Mouse (Mus musculus) CH12.LX (cell line): ENCODE results near the gene Gm43552. TPM values are rescaled to one million over a fixed set of nuclear protein-coding genes. Genes with fewer than 3 reads are reported as not detected.

Experiments used
- DNase-seq: peaks from one replicate; pipeline ENCODE4 v3.0.0-alpha.2; 2013; ENCODE audit errors: extremely low read depth
- H3K27ac ChIP-seq: 2 replicates; pipeline ENCODE4 v1.5.1; 2012; ENCODE audit warnings: low read depth, mild to moderate bottlenecking, control low read depth, moderate library complexity; ENCODE audit not compliant: insufficient read depth
- H3K27me3 ChIP-seq: replicated peaks from 2 replicates; pipeline ENCODE3; 2012; ENCODE audit warnings: inconsistent platforms
- H3K36me3 ChIP-seq, 2 experiments: replicated peaks in 1 of 2; 2 replicates each; pipeline versions ENCODE3 to v1.6.1; 2012; ENCODE audit warnings: inconsistent platforms in 1 of 2, low read length in 1 of 2, mild to moderate bottlenecking in 1 of 2, mixed read lengths in 1 of 2, moderate library complexity in 1 of 2; ENCODE audit not compliant: control insufficient read depth in 1 of 2, insufficient read depth in 1 of 2
- H3K4me1 ChIP-seq, 2 experiments: 2 replicates each; pipeline ENCODE4 v1.6.1; 2012; ENCODE audit warnings: inconsistent platforms in 1 of 2, moderate library complexity in 1 of 2; ENCODE audit not compliant: insufficient read depth in 2 of 2, control insufficient read depth in 1 of 2
- H3K4me2 ChIP-seq: 2 replicates; pipeline ENCODE4 v1.6.1; 2012; ENCODE audit warnings: low read depth, mild to moderate bottlenecking, control low read depth; ENCODE audit not compliant: poor library complexity, insufficient read depth, severe bottlenecking
- H3K4me3 ChIP-seq, 3 experiments: fragments of 150-350 bp in 1 of 3; sonication (generic) in 1 of 3; replicated peaks in 1 of 3; 2 replicates each; pipeline versions ENCODE3 to v1.5.1; 2011 to 2012; ENCODE audit warnings: low read depth in 2 of 3, low read length in 2 of 3, mild to moderate bottlenecking in 2 of 3, moderate library complexity in 2 of 3, control low read depth in 1 of 3, improper control_type of control experiment in 1 of 3, inconsistent platforms in 1 of 3, mixed read lengths in 1 of 3; ENCODE audit not compliant: poor library complexity in 1 of 3
- H3K79me2 ChIP-seq: replicated peaks from 2 replicates; pipeline ENCODE4 v1.6.1; 2012; ENCODE audit warnings: mild to moderate bottlenecking, moderate library complexity; ENCODE audit not compliant: control insufficient read depth, poor library complexity, insufficient read depth, severe bottlenecking; ENCODE audit errors: extremely low read depth
- H3K9ac ChIP-seq: 2 replicates; pipeline ENCODE4 v1.6.1; 2012; ENCODE audit warnings: low read depth, mild to moderate bottlenecking, control low read depth, moderate library complexity; ENCODE audit not compliant: insufficient read depth
- H3K9me3 ChIP-seq: replicated peaks from 2 replicates; pipeline ENCODE3; 2012; ENCODE audit warnings: low read length, inconsistent platforms, mixed read lengths
- CHD2 ChIP-seq: IDR thresholded peaks from 2 replicates; pipeline ENCODE4 v1.6.1; 2011; ENCODE audit warnings: low read length, improper control_type of control experiment
- ELF1 ChIP-seq: IDR thresholded peaks from 2 replicates; pipeline ENCODE4 v1.6.1; 2014; ENCODE audit warnings: low read depth, mild to moderate bottlenecking, inconsistent platforms, low read length, improper control_type of control experiment
- JUN ChIP-seq: IDR thresholded peaks from 2 replicates; pipeline ENCODE4 v1.6.1; 2011; ENCODE audit warnings: low read depth, mild to moderate bottlenecking, low read length, improper control_type of control experiment, moderate library complexity; ENCODE audit not compliant: insufficient read depth
- JUND ChIP-seq: conservative IDR thresholded peaks from 2 replicates; pipeline ENCODE4 v1.6.1; 2011; ENCODE audit warnings: low read depth, low read length, improper control_type of control experiment
- MAFK ChIP-seq: IDR thresholded peaks from 2 replicates; pipeline ENCODE4 v1.6.1; 2011; ENCODE audit warnings: low read length, improper control_type of control experiment; ENCODE audit not compliant: insufficient replicate concordance
- MAX ChIP-seq: IDR thresholded peaks from 2 replicates; pipeline ENCODE4 v1.6.1; 2011; ENCODE audit warnings: low read length, improper control_type of control experiment
- MEF2A ChIP-seq: IDR thresholded peaks from 2 replicates; pipeline ENCODE4 v1.6.1; 2014; ENCODE audit warnings: low read depth, mild to moderate bottlenecking, inconsistent platforms, low read length, improper control_type of control experiment, borderline replicate concordance
- MXI1 ChIP-seq: IDR thresholded peaks from 2 replicates; pipeline ENCODE4 v1.6.1; 2011; ENCODE audit warnings: mild to moderate bottlenecking, low read depth, low read length, improper control_type of control experiment
- MYC ChIP-seq: IDR thresholded peaks from 2 replicates; pipeline ENCODE4 v1.6.1; 2011; ENCODE audit warnings: low read depth, mild to moderate bottlenecking, improper control_type of control experiment, low read length
- NELFE ChIP-seq: IDR thresholded peaks from 2 replicates; pipeline ENCODE4 v1.6.1; 2011; ENCODE audit warnings: low read depth, low read length, improper control_type of control experiment
- PAX5 ChIP-seq: IDR thresholded peaks from 2 replicates; pipeline ENCODE4 v1.6.1; 2012; ENCODE audit warnings: low read length, inconsistent platforms, mixed read lengths
- POLR2A ChIP-seq: IDR thresholded peaks from 2 replicates; pipeline ENCODE4 v1.6.1; 2011; ENCODE audit warnings: low read depth, mild to moderate bottlenecking, improper control_type of control experiment, low read length
- POLR2AphosphoS2 ChIP-seq: IDR thresholded peaks from 2 replicates; pipeline ENCODE4 v1.6.1; 2011; ENCODE audit warnings: low read depth, low read length, improper control_type of control experiment
- RAD21 ChIP-seq: IDR thresholded peaks from 2 replicates; pipeline ENCODE4 v1.6.1; 2011; ENCODE audit warnings: low read depth, mild to moderate bottlenecking, low read length, improper control_type of control experiment, moderate library complexity
- RCOR1 ChIP-seq: conservative IDR thresholded peaks from 2 replicates; pipeline ENCODE4 v1.6.1; 2012; ENCODE audit warnings: low read depth, mild to moderate bottlenecking, inconsistent platforms, low read length, improper control_type of control experiment
- SIN3A ChIP-seq: IDR thresholded peaks from 2 replicates; pipeline ENCODE4 v1.6.1; 2012; ENCODE audit warnings: low read length, improper control_type of control experiment, inconsistent platforms
- SMC3 ChIP-seq: IDR thresholded peaks from 2 replicates; pipeline ENCODE4 v1.6.1; 2011; ENCODE audit warnings: low read depth, low read length, improper control_type of control experiment
- USF1 ChIP-seq: IDR thresholded peaks from 2 replicates; pipeline ENCODE4 v1.6.1; 2014; ENCODE audit warnings: low read depth, mild to moderate bottlenecking, inconsistent platforms, low read length, improper control_type of control experiment
- USF2 ChIP-seq: conservative IDR thresholded peaks from 2 replicates; pipeline ENCODE4 v1.6.1; 2011; ENCODE audit warnings: low read depth, low read length, improper control_type of control experiment
- ZMIZ1 ChIP-seq: IDR thresholded peaks from 2 replicates; pipeline ENCODE4 v1.6.1; 2012; ENCODE audit warnings: low read depth, mild to moderate bottlenecking, inconsistent platforms, low read length, improper control_type of control experiment
- ZNF384 ChIP-seq: IDR thresholded peaks from 2 replicates; pipeline ENCODE4 v1.6.1; 2012; ENCODE audit warnings: low read depth, low read length, improper control_type of control experiment, inconsistent platforms
- dilution Hi-C: fragments of 300-500 bp; cut with MboI; formaldehyde crosslinking; loops from 2 replicates; pipeline ENCODE4 v1.14.3; 2020; ENCODE audit warnings: low sequenced_read_pairs; ENCODE audit not compliant: extremely low pct_unique_long_range_greater_than_20kb, extremely low pct_ligation_motif_present
- in situ Hi-C: fragments of 300-500 bp; cut with MboI; formaldehyde crosslinking; loops from 3 replicates; pipeline ENCODE4 v1.14.3; 2019; ENCODE audit warnings: low sequenced_read_pairs, low pct_ligation_motif_present, low pct_unique_long_range_greater_than_20kb, mixed read lengths
- polyA plus RNA-seq: library from polyadenylated mRNA; unstranded; fragments of >175 nt; gene quantifications from 2 replicates; pipeline ENCODE4 v1.2.1, GENCODE M21; 2012; ENCODE audit warnings: low read depth; ENCODE audit not compliant: insufficient read length
- total RNA-seq, 2 experiments: library from RNA; depleted of rRNA; stranded (reverse); fragments of 300-350 nt in 1 of 2; fragments of >200 nt in 1 of 2; gene quantifications; 2 replicates each; pipeline ENCODE4 v1.2.3; 2012 to 2014

The Gm43552 gene
- total and polyA plus RNA-seq, 3 experiments: 2.1 TPM; not detected in 2

- DNase-seq: peak; percentile 48
- Histone ChIP-seq H3K27ac (no peak overlapping the region), H3K36me3 (peaks cover 0 to under 1% of the 10 kb centered on the region in 2 experiments), H3K79me2 (no peaks in the 10 kb centered on the region; the same call in 1 of the 2 replicates), H3K27me3 (no peaks in the 10 kb centered on the region), H3K9ac (peak overlapping the region; percentile 77), H3K4me2 (peak overlapping the region; percentile 41; the same call in 1 of the 2 replicates), H3K4me3 (peak overlapping the region; percentile 74 to 95 (median 83)), H3K9me3 (no peaks in the 10 kb centered on the region), H3K4me1 (peaks cover 2 to 44% of the 10 kb centered on the region in 2 experiments; a peak in 3 of 4 replicates)
- dilution Hi-C loops (no loop called here), in situ Hi-C loops (no loop called here)
- no peak; the same call in 1 of the 2 replicates for TF ChIP-seq CHD2
- TF ChIP-seq SIN3A: peak; percentile 52
These were observed 57.2 kb downstream of the Gm43552 start for GRCm38 (mm10) chr5:65435363-65435805.

- TF ChIP-seq ELF1 (no peak), MXI1 (0 out of 2 replicates have a peak, but pooled peaks have one; percentile 5), ZNF384 (peak; percentile 68; the same call in 1 of the 2 replicates)
- Histone ChIP-seq H3K79me2 (no peaks in the 10 kb centered on the region; the same call in 1 of the 2 replicates), H3K27me3 (no peaks in the 10 kb centered on the region), H3K9me3 (no peaks in the 10 kb centered on the region), H3K4me1 (peaks cover 2 to 48% of the 10 kb centered on the region in 2 experiments; a peak in 3 of 4 replicates), H3K9ac (peak overlapping the region; percentile 77), H3K4me2 (peak overlapping the region; percentile 41), H3K4me3 (peak overlapping the region; percentile 74 to 95 (median 83)), H3K27ac (no peak overlapping the region), H3K36me3 (peaks cover 0 to 4% of the 10 kb centered on the region in 2 experiments)
- in situ Hi-C loops: no loop called here
- dilution Hi-C loops: no loop called here
- DNase-seq: peak; percentile 33
These were observed 57.9 kb downstream of the Gm43552 start for GRCm38 (mm10) chr5:65434471-65435362.

- no peak for TF ChIP-seq PAX5
- no peak for TF ChIP-seq USF2
- TF ChIP-seq ELF1: no peak
- no peak for TF ChIP-seq JUN
- no peak for TF ChIP-seq USF1
- TF ChIP-seq JUND: no peak
- TF ChIP-seq SMC3: no peak
- no peak for TF ChIP-seq RAD21
- no peak for TF ChIP-seq MEF2A
- no peak for TF ChIP-seq ZMIZ1
- no peak for TF ChIP-seq RCOR1
- TF ChIP-seq POLR2AphosphoS2: no peak
- TF ChIP-seq NELFE: no peak
- no peak for TF ChIP-seq POLR2A
- no peak for TF ChIP-seq MAFK
- no peak for TF ChIP-seq MYC
- TF ChIP-seq MAX: no peak
- no peak overlapping the region for H3K4me3 ChIP-seq
- no peaks in the 10 kb centered on the region for H3K27me3 ChIP-seq
- peaks cover 2 to 48% of the 10 kb centered on the region in 2 experiments; a peak in 3 of 4 replicates for H3K4me1 ChIP-seq
- no peak overlapping the region for H3K27ac ChIP-seq
- no peaks in the 10 kb centered on the region; the same call in 1 of the 2 replicates for H3K79me2 ChIP-seq
- no peak for DNase-seq
- no peak overlapping the region for H3K4me2 ChIP-seq
- peaks cover 0 to 28% of the 10 kb centered on the region in 2 experiments for H3K36me3 ChIP-seq
- in situ Hi-C loops: no loop called here
- no peaks in the 10 kb centered on the region for H3K9me3 ChIP-seq
- dilution Hi-C loops: no loop called here
- H3K9ac ChIP-seq: no peak overlapping the region
These were observed 63.2 kb downstream of the Gm43552 start for GRCm38 (mm10) chr5:65429441-65429840.
